In the genomic region with DNA sequence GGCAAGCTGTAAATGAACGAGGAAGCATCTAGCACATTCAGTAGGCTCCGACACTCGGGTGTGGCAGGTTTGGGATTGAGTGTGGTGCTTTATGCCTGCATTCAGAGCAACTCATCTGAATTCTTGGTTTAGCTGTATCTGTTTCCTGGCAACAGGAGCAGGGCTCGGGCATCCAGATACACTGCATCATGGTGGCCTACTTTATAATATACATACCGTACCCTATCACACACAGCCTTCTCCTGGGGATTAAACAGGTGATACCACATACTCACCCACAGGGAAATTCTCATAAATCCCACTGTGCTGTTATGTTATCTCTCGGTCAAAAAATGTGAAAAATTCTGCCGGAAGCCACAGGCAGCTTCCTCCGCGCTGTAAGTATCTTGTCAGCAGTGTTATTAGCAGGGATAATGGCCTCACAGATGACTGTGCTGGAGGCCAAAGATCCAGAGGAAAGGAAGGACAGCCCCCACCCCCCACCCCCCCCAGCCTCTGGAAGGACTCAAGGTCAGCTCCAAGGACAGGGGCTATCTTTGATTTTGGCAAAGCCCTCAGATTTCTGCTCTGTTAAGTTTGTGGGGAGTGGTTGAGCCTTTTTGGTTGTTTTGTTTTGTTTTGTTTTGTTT, we compare ENCODE assay signal across 12 mouse cellular contexts. TPM values are rescaled to one million over a fixed set of nuclear protein-coding genes. Genes with fewer than 3 reads are reported as not detected.
A peak's percentile ranks its signal among the peaks of the same experiment; 100 is the strongest.
DNase-seq lines count a peak whose midpoint lies in the region; ATAC-seq and TF ChIP-seq lines count a peak whose summit lies in the region.
"Had no signal": no experiment of that assay in that cellular context is flagged by ENCODE, and none has a peak within 500 bp of the region (broad histone marks: within the 10 kb centered on the region; RNA-seq: fewer than 3 reads in every experiment).

No protein-coding gene starts in this region.

- peak; percentile 37 to 73 for DNase-seq in adrenal gland, adult (ENCODE audit: inconsistent age in 2 of 2, low spot score in 1 of 2)
- DNase-seq in adrenal gland, adult 8-10 months = no peak
- peak; percentile 71 for DNase-seq in kidney, adult 2 months
- no peak for DNase-seq in kidney, adult 11 months
- DNase-seq in neural tube, embryonic 11.5 days (ENCODE audit: low spot score) = peak; percentile 39
- DNase-seq in neural tube, embryonic 10.5 days (ENCODE audit: extremely low spot score, low spot score) = no peak
- DNase-seq in urinary bladder, postnatal 25 days (ENCODE audit: low spot score) = no peak
- DNase-seq: cerebellum, adult 11 months; heart, postnatal 4 days; lung, adult 18-20 months had no signal

- H3K4me3 ChIP-seq in kidney, adult 2 months (ENCODE audit: insufficient read depth, low read depth, low read length) = no peak overlapping the region
- H3K4me3 ChIP-seq in neural tube, embryonic 11.5 days (ENCODE audit: low read depth, low read length) = no peak overlapping the region
- H3K4me3 ChIP-seq in neural tube, embryonic 15.5 days (replicated peaks) = no peak overlapping the region
- H3K4me3 ChIP-seq: neural tube, embryonic 12.5 days had no signal

- peaks cover 47% of the 10 kb centered on the region for H3K4me1 ChIP-seq in kidney, adult 2 months (ENCODE audit: control insufficient read depth, insufficient read depth, low read length)
- H3K4me1 ChIP-seq in neural tube, embryonic 11.5 days (ENCODE audit: control insufficient read depth, insufficient read depth, low read length) = no peaks in the 10 kb centered on the region
- peaks cover 7% of the 10 kb centered on the region for H3K4me1 ChIP-seq in neural tube, embryonic 15.5 days

- no peak for TF ChIP-seq CTCF in kidney, adult 2 months (conservative IDR thresholded peaks at IDR 0.05; ENCODE audit: insufficient read depth, insufficient read length, low read depth, low read length)

- H3K9me3 ChIP-seq in neural tube, embryonic 11.5 days (ENCODE audit: control insufficient read depth, low read length) = no peaks in the 10 kb centered on the region
- H3K9me3 ChIP-seq in neural tube, embryonic 15.5 days (replicated peaks) = no peaks in the 10 kb centered on the region
- H3K9me3 ChIP-seq: neural tube, embryonic 12.5 days had no signal

- peak overlapping the region; percentile 82 for H3K27ac ChIP-seq in kidney, adult 2 months (ENCODE audit: insufficient read depth, low read depth, low read length)
- no peak overlapping the region for H3K27ac ChIP-seq in neural tube, embryonic 11.5 days (ENCODE audit: low read depth, low read length)
- H3K27ac ChIP-seq in neural tube, embryonic 15.5 days (replicated peaks) = no peak overlapping the region
- H3K27ac ChIP-seq: neural tube, embryonic 12.5 days had no signal

- TF ChIP-seq POLR2A in kidney, adult 2 months (IDR thresholded peaks at IDR 0.05; ENCODE audit: low read depth, low read length) = no peak

- no peaks in the 10 kb centered on the region for H3K36me3 ChIP-seq in kidney, adult 2 months (ENCODE audit: control insufficient read depth, insufficient read depth, low read length)
- no peaks in the 10 kb centered on the region for H3K36me3 ChIP-seq in neural tube, embryonic 11.5 days (ENCODE audit: control insufficient read depth, insufficient read depth, low read length)
- no peaks in the 10 kb centered on the region for H3K36me3 ChIP-seq in neural tube, embryonic 15.5 days
- H3K36me3 ChIP-seq: neural tube, embryonic 12.5 days had no signal

- no peak overlapping the region for H3K9ac ChIP-seq in neural tube, embryonic 11.5 days (ENCODE audit: low read length)
- H3K9ac ChIP-seq in neural tube, embryonic 15.5 days (replicated peaks) = no peak overlapping the region
- H3K9ac ChIP-seq: neural tube, embryonic 12.5 days had no signal

- WGBS in kidney, adult 2 months = 55% methylated on average over 9 of the region's 9 CpGs
- 62% methylated on average over 9 of the region's 9 CpGs for WGBS in neural tube, embryonic 11.5 days
- WGBS in neural tube, embryonic 15.5 days = 26% methylated on average over 9 of the region's 9 CpGs

- no peak overlapping the region for H3K4me2 ChIP-seq in neural tube, embryonic 11.5 days (ENCODE audit: low read depth)
- H3K4me2 ChIP-seq in neural tube, embryonic 15.5 days = no peak overlapping the region
- H3K4me2 ChIP-seq: neural tube, embryonic 12.5 days had no signal

- no peaks in the 10 kb centered on the region for H3K27me3 ChIP-seq in kidney, adult 2 months (replicated peaks; ENCODE audit: control insufficient read depth, insufficient read depth, low read length)
- no peaks in the 10 kb centered on the region for H3K27me3 ChIP-seq in neural tube, embryonic 11.5 days (ENCODE audit: control insufficient read depth, insufficient read depth, low read length)
- H3K27me3 ChIP-seq in neural tube, embryonic 15.5 days (replicated peaks) = no peaks in the 10 kb centered on the region
- H3K27me3 ChIP-seq: neural tube, embryonic 12.5 days had no signal

- no peak for ATAC-seq in neural tube, embryonic 11.5 days (ENCODE audit: insufficient read depth, low FRiP score, low TSS enrichment)
- peak; percentile 51; the same call in 1 of the 2 replicates for ATAC-seq in neural tube, embryonic 15.5 days (ENCODE audit: low FRiP score)

RNA-seq across cellular contexts. Expression of gene Igfbp7, which starts 13.7 kb away (rescaled TPM):
- total RNA-seq in adrenal gland, adult 8-10 months (2022) = 100 to 1,000 TPM; 532 to 639 (median 602) TPM
- 4,855 and 6,899 TPM in 2 replicates for polyA plus RNA-seq in kidney, adult 2 months (2012; rRNA removed)
- polyA plus RNA-seq in neural tube, embryonic 11.5 days (2014; fragmentation: Nextera tagmentation; extraction: Ambion mirVana) = 19.4 and 22.6 TPM in 2 replicates
- polyA plus RNA-seq in neural tube, embryonic 15.5 days (2015; fragmentation: Nextera tagmentation; extraction: Ambion mirVana) = 64.4 and 64.8 TPM in 2 replicates

Comparison
In these comparisons a context has a peak if more than half of its experiments do, and no peak if none do; other contexts are left out.
1. DNase-seq: peak in adrenal gland, adult (2 of 2), kidney, adult 2 months (single experiment) and neural tube, embryonic 11.5 days (single experiment); none in adrenal gland, adult 8-10 months (single experiment), kidney, adult 11 months (single experiment), neural tube, embryonic 10.5 days (single experiment) and urinary bladder, postnatal 25 days (single experiment).
2. RNA of gene Igfbp7, which starts 13.7 kb away (polyA plus RNA-seq): 4,855 to 6,899 TPM in kidney, adult 2 months; 64.4 to 64.8 TPM in neural tube, embryonic 15.5 days and 19.4 to 22.6 TPM in neural tube, embryonic 11.5 days; every median in the first group is over 10 times any median in the second.